Mouse (Mus musculus) embryo, embryonic 11 days (tissue): ENCODE data around the gene Rrp7a.
A peak's percentile ranks its signal among the peaks of the same experiment; 100 is the strongest.
"Not testable (repeated sequence)": the region's sequence is repeated elsewhere in the genome, so short reads cannot be mapped to it uniquely, and the experiment has no call there.

Source experiments
- DNase-seq: peaks from one replicate; pipeline ENCODE4 v3.0.0-alpha.2; 2015

Rrp7a gene

GRCm38 (mm10) chr15:83156929-83157666 lies 34.5 kb upstream of the Rrp7a start:
- peak; percentile 54 for DNase-seq

- DNase-seq, result no peak
Measured at GRCm38 (mm10) chr15:83155672-83156419, 33.2 kb upstream of the Rrp7a start.

GRCm38 (mm10) chr15:83154309-83154708 lies 31.7 kb upstream of the Rrp7a start:
- DNase-seq, result no peak

- no peak for DNase-seq
Measured at GRCm38 (mm10) chr15:83150694-83151093, 28.1 kb upstream of the Rrp7a start.

- no peak for DNase-seq
Measured at GRCm38 (mm10) chr15:83150073-83150442, 27.5 kb upstream of the Rrp7a start.

- peak; percentile 98 for DNase-seq
Measured at GRCm38 (mm10) chr15:83149196-83150072, 26.8 kb upstream of the Rrp7a start, which contains the start of gene Poldip3. TSS of gene Poldip3 (minus strand) at chr15:83149384.

GRCm38 (mm10) chr15:83148801-83149195 lies 26.2 kb upstream of the Rrp7a start:
- DNase-seq, result peak; percentile 87

GRCm38 (mm10) chr15:83148395-83148794 lies 25.8 kb upstream of the Rrp7a start:
- DNase-seq, result peak; percentile 45

GRCm38 (mm10) chr15:83145541-83145940 lies 22.9 kb upstream of the Rrp7a start:
- DNase-seq, result no peak

- DNase-seq, result no peak
Measured at GRCm38 (mm10) chr15:83142861-83143260, 20.3 kb upstream of the Rrp7a start.

- no peak for DNase-seq
Measured at GRCm38 (mm10) chr15:83135654-83136053, 13.1 kb upstream of the Rrp7a start.

GRCm38 (mm10) chr15:83134671-83135070 lies 12.1 kb upstream of the Rrp7a start:
- no peak for DNase-seq

GRCm38 (mm10) chr15:83129530-83130231 lies 7.1 kb upstream of the Rrp7a start:
- no peak for DNase-seq

GRCm38 (mm10) chr15:83127037-83127436 lies 4.4 kb upstream of the Rrp7a start:
- not testable (repeated sequence) for DNase-seq

GRCm38 (mm10) chr15:83126582-83126981 lies 4.0 kb upstream of the Rrp7a start:
- DNase-seq, result no peak

- DNase-seq, result no peak
Measured at GRCm38 (mm10) chr15:83124625-83125024, 2.0 kb upstream of the Rrp7a start.

- DNase-seq, result peak; percentile 74
Measured at GRCm38 (mm10) chr15:83121709-83122565, 664 bp downstream of the Rrp7a start.

GRCm38 (mm10) chr15:83118360-83118759 lies 4.2 kb downstream of the Rrp7a start:
- no peak for DNase-seq

- peak; percentile 24 for DNase-seq
Measured at GRCm38 (mm10) chr15:83115071-83115470, 7.5 kb downstream of the Rrp7a start.

GRCm38 (mm10) chr15:83114106-83114505 lies 8.5 kb downstream of the Rrp7a start:
- DNase-seq, result no peak

- DNase-seq, result peak; percentile 75
Measured at GRCm38 (mm10) chr15:83112898-83113297, 9.7 kb downstream of the Rrp7a start.

- DNase-seq, result no peak
Measured at GRCm38 (mm10) chr15:83111874-83112273, 10.7 kb downstream of the Rrp7a start.
